32 mouse cellular contexts compared by ENCODE assay signal in the genomic region with DNA sequence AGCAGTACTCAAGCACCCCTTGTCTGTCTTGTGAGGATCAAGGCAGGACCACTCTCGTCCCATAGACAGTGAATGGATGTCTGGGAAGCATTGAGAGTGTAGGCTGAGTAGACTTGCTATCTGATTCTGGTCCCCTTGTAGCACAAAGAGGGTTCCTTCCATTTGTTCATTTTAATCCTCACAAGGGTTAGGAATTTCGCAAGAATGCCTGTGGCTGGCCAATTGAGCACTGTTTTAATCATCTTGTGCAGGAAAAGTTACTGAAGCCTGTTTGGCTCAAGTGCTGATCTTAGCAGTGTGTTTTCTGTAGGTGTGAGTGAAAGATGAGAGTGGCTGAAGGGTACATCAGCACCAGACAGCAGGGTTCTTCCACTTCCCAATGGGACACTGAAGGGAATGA.
DNase-seq lines count a peak whose midpoint lies in the region; ATAC-seq and TF ChIP-seq lines count a peak whose summit lies in the region.
"Had no signal": no experiment of that assay in that cellular context is flagged by ENCODE, and none has a peak within 500 bp of the region (broad histone marks: within the 10 kb centered on the region; RNA-seq: fewer than 3 reads in every experiment).

No protein-coding gene starts in this region.

- H3K4me3 ChIP-seq in gastrocnemius, adult 2 months = no peak overlapping the region
- no peak overlapping the region for H3K4me3 ChIP-seq in thymus, adult 2 months (ENCODE audit: control insufficient read depth, insufficient read depth, low read length)
- H3K4me3 ChIP-seq: embryonic facial prominence, embryonic 13.5 days; erythroblast, embryonic 14.5 days; hindbrain, embryonic 10.5 days; hindbrain, embryonic 15.5 days; limb, embryonic 10.5 days; limb, embryonic 15.5 days; liver, embryonic 13.5 days; neural tube, embryonic 15.5 days had no signal

- WGBS in thymus, adult 2 months = 100% methylated on average over 2 of the region's 2 CpGs

- H3K4me1 ChIP-seq in thymus, adult 2 months (replicated peaks; ENCODE audit: control insufficient read depth, insufficient read depth, low read length) = peaks cover 36% of the 10 kb centered on the region
- H3K4me1 ChIP-seq: embryonic facial prominence, embryonic 13.5 days; hindbrain, embryonic 10.5 days; hindbrain, embryonic 15.5 days; limb, embryonic 15.5 days; liver, embryonic 13.5 days; neural tube, embryonic 15.5 days had no signal

- no peak for TF ChIP-seq CTCF in gastrocnemius, adult 2 months (IDR thresholded peaks at IDR 0.05)
- TF ChIP-seq CTCF in thymus, adult 2 months (IDR thresholded peaks at IDR 0.05; ENCODE audit: borderline replicate concordance, control insufficient read depth, extremely low read depth, insufficient read depth, low read length, poor library complexity) = no peak

- ATAC-seq in granulocyte monocyte progenitor cell, adult 5-6 weeks (replicated peaks; ENCODE audit: poor library complexity, severe bottlenecking) = peak; percentile 34; the same call in 1 of the 2 replicates
- ATAC-seq: CD4-positive, CD25-positive, alpha-beta regulatory T cell, adult 4 months; forebrain, embryonic 16.5 days; inflammation-experienced regulatory T-cells, adult 6 months had no signal

- intact Hi-C loops in gastrocnemius, adult 2 months (cut with DNase I) = no loop called here

- no peak for DNase-seq in gastrocnemius, adult 2 months
- no peak for DNase-seq in gastrocnemius, adult 8-10 months (ENCODE audit: low spot score in 2 of 2)
- DNase-seq in thymus, adult 2 months = no peak
- no peak for DNase-seq in thymus, postnatal 25 days
- no peak for DNase-seq in embryo, embryonic 10.5 days (ENCODE audit: low spot score)
- DNase-seq in yolk sac, embryonic 10.5 days (ENCODE audit: low spot score) = no peak
- DNase-seq: adrenal gland, postnatal 10 days; cerebellum, adult 11 months; cerebellum, adult 9-11 months; gastrocnemius, postnatal 36 days; heart, postnatal 14 days; kidney, adult 18-20 months; kidney, postnatal 4 days; liver, embryonic 13.5 days; lung, adult 18-20 months; midbrain, embryonic 14.5 days; retina, postnatal 1 day; right cerebral cortex, postnatal 14 days; thymus, postnatal 36 days had no signal

- H3K27me3 ChIP-seq in thymus, adult 2 months (ENCODE audit: control insufficient read depth, insufficient read depth, low read length) = no peaks in the 10 kb centered on the region
- H3K27me3 ChIP-seq: embryonic facial prominence, embryonic 13.5 days; hindbrain, embryonic 15.5 days; limb, embryonic 15.5 days; liver, embryonic 13.5 days; neural tube, embryonic 15.5 days had no signal

- H3K36me3 ChIP-seq in thymus, adult 2 months (ENCODE audit: control insufficient read depth, insufficient read depth, low read length) = no peaks in the 10 kb centered on the region
- H3K36me3 ChIP-seq: embryonic facial prominence, embryonic 13.5 days; hindbrain, embryonic 10.5 days; hindbrain, embryonic 15.5 days; limb, embryonic 10.5 days; limb, embryonic 15.5 days; liver, embryonic 13.5 days; neural tube, embryonic 15.5 days had no signal

- 0 out of 2 replicates have a peak overlapping the region, but pooled peaks have one; percentile 31 for H3K27ac ChIP-seq in gastrocnemius, adult 2 months
- peak overlapping the region; percentile 74 for H3K27ac ChIP-seq in thymus, adult 2 months (ENCODE audit: control insufficient read depth, insufficient read depth, low read length)
- H3K27ac ChIP-seq: embryonic facial prominence, embryonic 13.5 days; hindbrain, embryonic 10.5 days; hindbrain, embryonic 15.5 days; kidney, postnatal 0 days; limb, embryonic 10.5 days; limb, embryonic 15.5 days; liver, embryonic 13.5 days; macrophage; neural tube, embryonic 15.5 days had no signal

- no peak for TF ChIP-seq POLR2A in thymus, adult 2 months (IDR thresholded peaks at IDR 0.05; ENCODE audit: control insufficient read depth, extremely low read depth, insufficient read depth, low read length, poor library complexity)
